Mouse (Mus musculus) C2C12 (cell line): ENCODE results near the gene Epha1.

Source experiments
- CTCF ChIP-seq: IDR thresholded peaks from one replicate; pipeline ENCODE4 v1.5.1; 2011; ENCODE audit not compliant: control insufficient read depth, insufficient read depth, insufficient read length
- MYOD1 ChIP-seq: IDR thresholded peaks from one replicate; pipeline ENCODE4 v1.6.1; 2011; ENCODE audit warnings: low read depth; ENCODE audit not compliant: control insufficient read depth, insufficient read length

DNA sequence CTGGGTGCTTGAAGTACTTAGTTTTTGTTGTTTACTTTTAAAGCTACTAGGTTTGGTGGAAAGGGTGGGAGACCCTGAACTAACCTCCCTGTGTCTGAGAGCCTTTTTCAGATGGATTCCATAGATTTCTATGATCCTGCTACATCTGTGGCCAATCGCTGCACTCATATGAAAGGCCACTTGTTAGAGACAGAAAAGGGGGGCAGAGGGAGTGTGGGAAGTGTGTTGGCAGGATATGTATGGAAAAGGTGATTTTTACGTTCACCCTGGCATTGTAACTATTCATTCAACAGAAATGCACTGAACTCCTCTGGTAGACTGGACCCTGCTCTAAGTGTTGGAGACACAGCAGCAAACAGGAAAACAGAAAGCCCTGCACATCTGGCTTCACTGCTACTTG, 8.2 kb upstream of the Epha1 start:
- TF ChIP-seq MYOD1 (no peak), CTCF (no peak)
